Mouse (Mus musculus) liver, adult (tissue): ENCODE results near the gene Ccdc61.
"Not testable (repeated sequence)": the region's sequence is repeated elsewhere in the genome, so short reads cannot be mapped to it uniquely, and the experiment has no call there.

Source experiments
- GATA4 ChIP-seq: IDR thresholded peaks from 2 replicates; pipeline ENCODE4 v1.6.1; 2014; ENCODE audit warnings: mild to moderate bottlenecking, low read length; ENCODE audit not compliant: insufficient replicate concordance

Ccdc61 gene

DNA sequence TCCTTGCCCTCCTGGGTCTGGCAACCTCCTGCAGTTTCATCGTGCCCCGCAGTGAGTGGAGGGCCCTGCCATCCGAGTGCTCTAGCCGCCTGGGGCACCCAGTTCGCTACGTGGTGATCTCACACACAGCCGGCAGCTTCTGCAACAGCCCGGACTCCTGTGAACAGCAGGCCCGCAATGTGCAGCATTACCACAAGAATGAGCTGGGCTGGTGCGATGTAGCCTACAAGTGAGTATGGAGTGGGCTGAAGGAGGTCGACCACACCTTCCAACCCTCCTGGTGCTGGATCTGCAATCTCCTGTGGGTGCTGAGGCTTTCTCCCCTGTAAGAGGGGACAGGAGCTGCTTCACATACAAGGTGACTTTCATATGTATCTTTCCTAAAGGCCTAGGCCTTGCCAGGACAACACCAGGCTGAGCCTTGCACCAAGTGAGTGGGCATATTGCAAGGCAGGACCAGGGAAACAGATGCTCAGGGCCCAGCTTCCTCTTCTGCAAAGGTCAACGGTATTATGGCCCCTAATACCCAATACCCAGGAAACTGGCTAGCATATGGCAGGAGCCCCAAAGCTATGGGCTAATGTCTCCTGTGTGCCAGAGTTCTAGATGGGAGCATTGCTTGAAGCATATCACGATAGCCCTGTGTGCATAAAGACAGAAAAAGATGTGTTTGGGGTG lies 25.3 kb downstream of the Ccdc61 start:
- TF ChIP-seq GATA4 = no peak

DNA sequence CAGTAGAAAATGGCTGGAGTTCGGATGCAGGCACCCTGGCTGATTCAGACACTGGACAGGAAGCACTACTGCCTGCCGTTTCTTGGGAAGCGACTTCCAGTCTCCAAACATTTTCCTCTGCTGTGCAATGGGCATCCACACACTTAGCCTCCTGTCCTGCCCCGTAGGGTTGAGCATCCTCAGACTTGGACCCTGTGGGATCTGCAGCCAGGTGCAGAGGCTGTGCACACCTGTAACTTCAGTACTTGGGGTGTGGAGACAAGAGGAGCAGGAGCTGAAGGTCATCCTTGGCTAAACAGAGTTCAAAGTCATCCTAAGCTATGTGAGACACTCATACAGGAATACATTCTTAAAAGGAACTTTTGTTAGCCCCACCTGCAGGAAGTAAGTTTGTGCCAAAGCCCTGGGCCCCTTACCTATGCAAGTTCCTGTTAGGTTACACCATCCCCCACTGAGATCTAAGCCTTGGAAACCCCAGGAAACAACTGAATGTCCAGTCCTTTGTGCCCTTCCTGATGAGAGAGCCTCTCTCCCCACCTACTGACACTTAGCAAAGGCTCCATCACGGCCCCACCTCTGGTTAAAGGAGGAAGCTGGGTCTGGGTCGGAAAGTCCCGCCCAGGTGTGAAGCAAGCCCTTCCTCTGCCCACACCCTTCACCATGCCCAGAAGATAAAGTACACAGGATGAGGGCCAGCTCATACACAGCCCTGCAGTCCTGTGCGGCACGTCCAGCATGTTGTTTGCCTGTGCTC lies 26.0 kb downstream of the Ccdc61 start:
- no peak for TF ChIP-seq GATA4

DNA sequence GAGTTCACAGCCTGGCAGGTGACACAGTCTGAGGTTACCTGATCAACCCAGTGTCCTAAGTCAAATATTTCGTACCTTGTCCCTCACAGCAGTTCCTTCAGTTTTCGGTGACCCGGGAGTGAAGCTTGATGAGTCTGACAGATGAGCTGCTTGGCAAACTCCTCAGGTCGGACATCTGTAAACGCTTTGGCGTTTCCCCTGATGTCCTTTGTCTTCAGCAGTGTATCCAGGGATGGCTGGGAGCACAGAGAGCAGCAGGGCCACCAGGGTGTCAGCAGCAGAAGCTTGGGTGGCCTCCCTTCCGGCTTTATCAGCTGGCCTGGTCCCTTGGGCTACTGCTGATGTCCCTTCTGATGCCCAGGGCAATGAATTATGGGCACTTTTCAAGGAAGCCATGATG lies 31.5 kb downstream of the Ccdc61 start:
- no peak for TF ChIP-seq GATA4

DNA sequence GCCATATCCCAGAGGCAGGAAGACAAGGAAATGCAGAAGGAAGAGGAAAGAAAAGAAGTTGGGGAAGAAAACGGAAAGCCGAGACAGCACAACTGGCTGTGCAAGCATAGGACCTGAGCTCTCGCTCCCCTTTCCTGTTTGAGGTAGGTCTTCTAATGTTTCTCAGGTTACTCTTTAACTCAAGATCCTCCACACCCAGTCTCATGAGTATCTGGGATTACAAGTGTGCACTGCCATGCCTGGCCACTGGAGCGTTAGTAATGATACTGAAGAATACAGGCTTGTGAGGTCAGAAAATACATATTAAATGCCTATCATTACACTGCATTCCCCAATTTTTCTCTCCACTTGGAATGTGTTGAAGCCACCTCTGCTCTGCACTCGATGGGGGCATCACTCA lies 34.8 kb downstream of the Ccdc61 start:
- no peak for TF ChIP-seq GATA4

DNA sequence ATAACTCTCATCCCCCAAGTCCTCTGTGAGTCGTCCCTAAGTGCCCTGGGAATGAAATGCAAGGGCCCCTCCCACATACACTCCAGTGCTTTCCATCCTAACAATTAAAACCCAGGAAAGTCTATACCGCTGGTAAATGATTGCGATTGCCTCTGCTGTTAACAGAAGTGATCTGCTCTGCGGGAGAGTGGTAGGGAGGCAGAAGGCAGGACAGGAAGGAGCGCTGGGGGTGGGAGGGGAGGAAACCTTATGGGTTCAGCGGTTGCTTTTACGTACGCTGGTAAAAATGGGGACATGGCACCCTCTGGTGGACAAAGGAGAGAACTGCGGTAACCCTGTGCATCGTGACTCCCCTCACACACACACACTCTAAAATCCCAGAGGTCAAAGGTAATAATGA lies 37.0 kb downstream of the Ccdc61 start:
- TF ChIP-seq GATA4 = no peak

DNA sequence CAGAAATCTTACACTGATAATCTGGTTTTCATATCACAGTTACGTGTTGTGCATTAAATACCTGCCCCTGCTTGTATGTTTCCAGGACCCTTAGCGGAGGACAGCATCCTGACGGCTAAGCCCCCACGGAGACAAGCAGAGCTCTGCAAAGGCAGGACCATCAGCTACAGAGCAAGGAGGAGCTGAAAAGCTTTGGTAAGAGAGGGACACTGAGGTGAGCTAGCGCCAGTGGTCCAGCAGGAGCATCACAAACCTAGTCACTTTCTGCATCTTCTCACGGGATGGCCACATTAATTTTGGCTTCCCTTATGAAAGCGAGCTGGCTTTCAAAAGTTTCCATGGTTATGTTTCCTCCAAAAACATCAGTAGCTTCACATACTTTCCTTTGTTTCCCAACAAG lies 37.4 kb downstream of the Ccdc61 start:
- TF ChIP-seq GATA4 = no peak

DNA sequence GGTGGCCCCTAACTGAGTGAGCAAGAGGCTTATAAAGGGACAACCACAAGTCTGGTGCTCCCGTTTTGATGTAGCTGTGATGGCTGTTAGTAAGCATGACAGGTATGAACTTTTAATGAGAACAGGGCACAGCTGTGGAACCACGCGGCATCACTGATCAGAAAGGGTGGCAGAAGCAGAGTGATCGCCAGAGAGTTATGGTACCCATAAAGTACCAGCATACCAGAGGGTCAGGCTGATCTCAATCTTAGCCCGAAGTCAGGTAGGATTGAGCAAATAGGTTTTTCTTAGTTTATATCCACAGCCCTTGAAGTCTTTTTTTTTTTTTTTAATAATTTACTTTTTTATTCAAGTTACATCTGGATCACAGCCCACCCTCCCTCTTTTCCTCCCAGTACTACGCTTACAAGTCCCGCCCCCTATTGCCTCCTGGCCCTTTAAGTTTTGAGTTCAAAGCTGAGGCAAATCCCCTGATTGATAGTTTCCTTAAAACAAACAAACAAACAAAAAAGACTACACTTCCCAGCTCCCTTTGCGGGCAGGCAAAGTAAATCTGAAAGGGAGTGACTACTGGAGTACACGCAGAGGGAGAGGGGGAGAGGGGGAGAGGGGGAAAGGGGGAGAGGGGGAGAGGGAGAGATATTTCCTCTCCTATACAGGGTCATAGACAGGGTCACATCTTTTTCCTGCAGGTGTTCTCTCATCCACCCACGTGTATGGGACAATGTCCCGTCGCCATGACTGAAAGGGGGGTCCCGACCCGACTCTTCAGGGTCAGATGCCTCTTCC lies 38.0 kb downstream of the Ccdc61 start:
- TF ChIP-seq GATA4 = no peak

DNA sequence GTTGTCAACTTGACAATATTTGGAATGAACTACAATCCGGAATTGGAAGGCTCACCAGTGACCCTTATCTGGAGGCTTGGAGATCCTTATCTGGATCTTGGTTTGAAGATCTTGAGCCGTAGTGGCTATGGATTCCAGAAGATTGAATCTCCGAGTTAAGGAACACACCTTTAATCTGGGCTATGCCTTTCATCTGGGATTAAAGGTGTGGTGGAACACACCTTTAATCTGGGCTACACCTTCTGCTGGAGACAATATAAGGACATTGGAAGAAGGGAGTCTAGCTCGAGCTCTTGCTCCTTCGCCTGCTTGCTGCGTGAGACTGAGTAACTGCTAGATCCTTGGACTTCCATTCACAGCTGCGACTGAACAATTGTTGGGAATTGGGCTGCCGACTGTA lies 39.2 kb downstream of the Ccdc61 start, which contains the start of gene Pglyrp1:
Gene Pglyrp1 (plus strand): TSS at position 301 of the 400 bp plus-strand sequence.
- TF ChIP-seq GATA4 = not testable (repeated sequence)

DNA sequence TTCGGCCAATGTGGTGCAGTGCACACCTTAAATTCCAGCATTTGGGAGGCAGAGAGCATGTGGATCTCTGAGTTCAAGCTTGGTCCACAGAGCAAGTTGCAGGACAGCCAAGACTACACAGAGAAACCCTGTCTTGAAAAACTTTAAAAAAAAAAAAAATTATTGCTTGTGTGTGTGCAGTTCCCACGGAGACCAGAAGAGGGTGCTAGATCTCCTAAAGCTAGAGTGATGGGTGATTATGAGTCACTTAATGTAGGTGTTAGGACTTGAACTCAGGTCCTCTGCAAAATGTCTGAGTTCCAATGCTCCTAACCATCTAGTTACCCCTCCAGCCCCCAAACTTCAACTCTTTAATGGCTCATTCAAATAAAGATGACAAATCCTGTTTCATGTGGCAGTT lies 41.7 kb downstream of the Ccdc61 start:
- TF ChIP-seq GATA4 = no peak

DNA sequence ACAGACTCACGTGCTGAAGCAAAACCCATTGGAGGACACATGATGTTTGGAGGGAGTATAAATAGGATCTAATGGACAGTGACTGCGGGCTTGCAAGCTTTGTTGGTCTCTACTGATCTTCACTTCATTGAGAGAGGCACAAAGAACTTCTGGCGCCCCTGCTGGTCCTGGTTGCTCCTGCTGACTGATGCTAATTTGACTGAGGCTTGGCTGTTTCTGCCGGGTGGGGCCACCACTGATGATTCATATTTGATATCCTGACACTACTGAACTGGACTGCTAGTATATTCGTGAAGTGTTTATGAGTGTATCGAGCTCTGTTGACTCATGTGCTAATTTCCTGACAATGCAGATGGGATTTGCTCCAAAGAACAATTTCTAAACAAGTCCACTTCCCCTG lies 47.4 kb downstream of the Ccdc61 start:
- TF ChIP-seq GATA4 = no peak

DNA sequence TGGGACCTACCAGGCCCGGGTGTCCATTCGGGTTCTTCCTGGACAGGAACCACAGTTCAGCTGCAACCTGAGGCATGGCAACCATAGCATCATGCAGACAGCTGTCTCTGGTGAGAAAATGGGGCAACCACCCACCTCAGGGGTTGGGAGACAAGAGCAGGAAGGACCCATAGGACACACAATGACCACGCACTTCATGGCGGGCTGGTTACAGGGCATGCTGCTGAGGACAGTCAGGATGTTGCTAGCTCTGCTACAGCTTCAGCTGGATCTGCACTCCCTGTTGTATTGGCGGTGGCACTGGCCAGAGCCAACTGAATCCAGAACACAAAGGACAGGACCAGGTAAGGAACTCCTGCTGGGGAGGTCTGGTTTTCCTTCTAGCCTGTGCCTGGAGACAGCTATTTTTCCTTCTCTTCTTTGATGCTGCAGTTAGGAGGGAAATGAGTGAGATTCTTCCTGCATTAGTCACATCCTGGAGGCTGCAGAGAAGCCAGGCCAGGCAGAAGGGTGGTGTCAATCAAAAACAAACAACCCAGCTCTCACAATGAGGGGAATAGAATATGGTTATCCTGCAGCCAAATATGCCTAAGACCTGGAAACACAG lies 51.8 kb downstream of the Ccdc61 start:
- no peak for TF ChIP-seq GATA4

DNA sequence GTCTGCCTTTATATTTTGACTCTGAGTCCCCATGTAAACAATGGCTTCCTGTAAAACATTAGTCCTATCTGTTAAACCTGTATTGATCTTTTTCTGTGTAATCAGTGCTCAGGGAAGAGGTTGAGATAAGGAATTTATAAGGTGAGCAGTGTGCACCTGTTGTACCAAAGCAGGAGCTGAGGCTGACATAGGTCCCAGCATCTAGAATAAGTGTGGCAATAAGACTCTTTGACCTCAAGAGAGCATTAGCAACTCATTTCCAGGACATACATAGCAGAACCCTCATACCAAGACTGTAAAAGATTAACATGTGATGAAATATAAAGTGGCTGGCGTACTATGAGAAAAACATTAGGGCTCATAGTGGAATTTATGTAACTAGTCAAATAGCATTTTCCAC lies 61.8 kb downstream of the Ccdc61 start:
- no peak for TF ChIP-seq GATA4

DNA sequence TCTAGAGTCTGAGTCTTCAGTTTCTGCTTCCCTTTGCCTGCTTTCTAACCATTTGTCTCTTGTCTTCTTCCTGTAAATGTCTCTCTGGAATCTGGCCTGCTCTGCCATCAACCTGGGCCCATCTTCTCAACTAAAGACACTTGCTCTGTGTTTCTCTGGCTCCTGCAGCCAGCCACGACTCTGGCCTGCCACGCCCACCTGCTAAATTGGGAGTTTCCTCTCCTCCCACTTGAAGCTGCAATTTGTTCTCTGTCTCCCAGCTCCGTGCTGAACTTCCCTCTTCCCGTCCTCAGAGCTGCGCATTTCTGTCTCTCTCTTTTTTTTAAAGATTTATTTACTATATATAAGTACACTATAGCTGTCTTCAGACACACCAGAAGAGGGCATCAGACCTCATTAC lies 65.4 kb downstream of the Ccdc61 start:
- no peak for TF ChIP-seq GATA4

DNA sequence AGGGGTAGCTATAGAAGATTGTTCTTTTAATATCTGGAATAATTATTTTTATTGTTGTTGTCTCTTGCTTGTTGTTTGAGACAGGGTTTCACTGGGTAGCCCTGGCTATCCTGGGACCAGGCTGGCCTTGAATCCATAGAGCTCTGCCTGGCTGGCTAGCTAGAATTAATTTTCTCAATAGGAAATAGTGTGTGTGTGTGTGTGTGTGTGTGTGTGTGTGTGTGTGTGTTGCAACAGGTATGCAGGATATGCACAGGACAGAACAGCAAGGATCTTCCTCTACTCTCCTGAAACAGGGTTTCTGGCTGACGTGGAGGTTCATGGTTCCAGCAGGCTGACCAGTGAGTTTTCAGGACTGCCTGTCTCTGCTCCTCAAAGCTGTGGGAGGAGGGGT lies 69.0 kb downstream of the Ccdc61 start:
- TF ChIP-seq GATA4 = no peak
